Mouse (Mus musculus): ENCODE measurements around the gene Sell. TPM values are rescaled to one million over a fixed set of nuclear protein-coding genes. Genes with fewer than 3 reads are reported as not detected.

Sell gene
- polyA plus RNA-seq, 1 experiment from 2014 or later, result not detected

DNA sequence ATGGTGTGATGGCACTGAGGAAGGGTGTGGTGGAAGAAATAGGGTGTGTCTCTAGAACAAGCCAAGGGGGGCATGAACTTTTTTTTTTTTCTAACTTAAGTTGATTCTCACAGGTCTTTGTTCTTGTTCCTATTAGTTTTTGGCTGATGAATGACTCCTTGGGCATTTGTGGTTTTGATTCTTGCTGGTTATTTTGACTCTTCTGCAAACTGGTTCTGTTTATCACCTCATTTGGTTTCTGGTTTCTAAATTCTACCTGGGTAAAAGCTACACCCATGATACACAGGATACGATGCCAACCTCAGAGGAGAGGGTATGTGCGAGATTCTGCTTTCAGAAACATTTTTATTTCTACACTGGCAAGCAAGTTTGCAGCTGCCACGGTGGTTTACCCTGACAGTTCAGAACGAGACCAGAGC is 16.6 kb downstream of the Sell start:
- Histone ChIP-seq H3K9me3 (no peaks in the 10 kb centered on the region), H3K36me3 (no peaks in the 10 kb centered on the region), H3K4me3 (no peak overlapping the region), H3K27ac (no peak overlapping the region), H3K4me1 (no peaks in the 10 kb centered on the region), H3K27me3 (ENCODE audit: insufficient read depth, poor library complexity, severe bottlenecking) (no peaks in the 10 kb centered on the region)
- WGBS, result 81% methylated on average over 4 of the region's 4 CpGs
- no peak for DNase-seq (ENCODE audit: low spot score)

DNA sequence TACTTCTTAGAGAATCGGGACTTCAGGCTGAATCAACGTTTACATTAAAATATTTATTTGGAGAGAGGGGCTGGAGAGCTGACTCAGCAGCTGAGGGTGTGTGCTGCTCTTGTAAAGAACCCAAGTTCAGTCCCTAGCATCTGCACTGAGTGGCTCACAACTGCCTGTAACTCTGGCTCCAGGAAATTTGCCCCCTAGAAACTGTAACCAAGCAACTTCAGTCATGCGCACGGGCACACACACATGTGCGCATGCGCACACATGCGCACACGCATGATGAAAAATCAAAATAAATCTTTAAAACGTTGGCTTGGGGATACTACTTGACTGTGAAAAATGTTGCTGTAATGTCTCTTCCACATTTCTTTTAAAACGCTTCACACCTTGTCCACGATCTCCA is 17.3 kb downstream of the Sell start:
- Histone ChIP-seq H3K9me3 (no peaks in the 10 kb centered on the region), H3K36me3 (no peaks in the 10 kb centered on the region)
- WGBS, result 82% methylated on average over 11 of the region's 11 CpGs

DNA sequence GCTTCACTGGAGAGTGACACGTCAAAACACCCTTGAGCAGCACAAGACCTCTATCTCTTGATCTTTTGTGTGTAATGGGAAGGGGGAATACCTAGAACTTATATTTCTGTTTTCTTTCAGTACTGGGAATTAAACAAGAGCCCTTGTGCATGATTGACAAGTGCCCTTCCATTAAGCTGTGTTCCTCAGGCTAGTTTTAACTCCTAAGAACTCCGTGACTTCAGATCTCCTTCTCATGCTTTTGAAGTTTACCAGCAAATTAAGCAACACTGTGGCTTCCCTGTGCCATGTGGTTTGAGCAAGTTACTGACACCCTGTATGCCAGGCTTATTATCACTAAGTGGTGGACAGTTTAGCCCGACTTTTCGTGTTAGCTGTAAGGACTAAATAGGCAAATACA is 21.3 kb downstream of the Sell start:
- no peaks in the 10 kb centered on the region for H3K36me3 ChIP-seq
- no peaks in the 10 kb centered on the region for H3K9me3 ChIP-seq
- H3K27ac ChIP-seq, result no peak overlapping the region
- no peaks in the 10 kb centered on the region for H3K4me1 ChIP-seq
- DNase-seq (ENCODE audit: low spot score), result no peak
- H3K27me3 ChIP-seq (ENCODE audit: insufficient read depth, poor library complexity, severe bottlenecking), result no peaks in the 10 kb centered on the region
- H3K4me3 ChIP-seq, result no peak overlapping the region
- 75% methylated on average over 4 of the region's 4 CpGs for WGBS

More for the DNA sequence above, 17.3 kb downstream of the Sell start:
- H3K4me3 ChIP-seq, result no peak overlapping the region
- no peaks in the 10 kb centered on the region for H3K4me1 ChIP-seq
- H3K27ac ChIP-seq, result no peak overlapping the region
- DNase-seq (ENCODE audit: low spot score), result no peak
- no peaks in the 10 kb centered on the region for H3K27me3 ChIP-seq (ENCODE audit: insufficient read depth, poor library complexity, severe bottlenecking)

DNA sequence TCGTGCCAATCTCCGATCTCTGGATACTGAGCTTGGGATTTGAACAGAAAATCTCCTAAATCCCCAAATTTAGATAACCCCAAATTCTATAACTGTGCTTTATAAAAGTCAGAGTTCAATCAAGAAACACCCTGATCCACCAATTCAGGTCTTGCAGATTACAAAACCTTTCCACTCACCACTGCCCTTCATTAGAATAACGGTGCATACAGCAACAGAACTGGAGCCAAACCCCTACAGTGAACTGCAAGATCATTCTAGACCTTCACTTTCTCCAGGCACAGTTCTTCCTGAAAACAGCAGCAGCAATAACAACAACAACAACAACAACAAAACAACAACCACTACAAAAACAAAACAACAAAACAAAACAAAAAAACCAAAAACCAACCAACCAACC is 25.0 kb downstream of the Sell start:
- WGBS, result 78% methylated on average over 3 of the region's 3 CpGs
- Histone ChIP-seq H3K36me3 (no peaks in the 10 kb centered on the region), H3K27me3 (ENCODE audit: insufficient read depth, poor library complexity, severe bottlenecking) (no peaks in the 10 kb centered on the region), H3K9me3 (no peaks in the 10 kb centered on the region), H3K27ac (no peak overlapping the region), H3K4me3 (no peak overlapping the region), H3K4me1 (no peaks in the 10 kb centered on the region)
- no peak for DNase-seq (ENCODE audit: low spot score)

DNA sequence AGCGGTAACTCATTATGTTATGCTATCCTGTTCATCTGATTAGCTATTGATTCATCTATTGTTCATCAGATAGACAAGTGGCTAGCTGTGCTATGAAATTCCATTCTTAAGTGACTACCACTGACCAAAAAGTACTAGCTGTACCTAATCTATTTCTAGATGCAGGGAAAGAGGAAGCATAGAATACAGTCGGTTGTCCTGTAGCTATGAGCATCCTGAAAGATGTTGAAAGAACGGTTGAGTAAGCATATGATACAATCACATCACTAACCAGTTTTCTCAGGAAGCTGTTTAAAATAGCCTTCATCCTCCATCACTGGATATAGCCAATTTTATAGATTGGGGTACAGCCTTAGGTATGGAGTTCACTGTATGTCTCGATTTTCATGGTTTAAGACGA is 26.1 kb downstream of the Sell start:
- Histone ChIP-seq H3K9me3 (no peaks in the 10 kb centered on the region), H3K4me1 (no peaks in the 10 kb centered on the region), H3K36me3 (no peaks in the 10 kb centered on the region), H3K27me3 (ENCODE audit: insufficient read depth, poor library complexity, severe bottlenecking) (no peaks in the 10 kb centered on the region), H3K4me3 (no peak overlapping the region), H3K27ac (no peak overlapping the region)
- no peak for DNase-seq (ENCODE audit: low spot score)
- WGBS, result 84% methylated on average over 5 of the region's 5 CpGs

DNA sequence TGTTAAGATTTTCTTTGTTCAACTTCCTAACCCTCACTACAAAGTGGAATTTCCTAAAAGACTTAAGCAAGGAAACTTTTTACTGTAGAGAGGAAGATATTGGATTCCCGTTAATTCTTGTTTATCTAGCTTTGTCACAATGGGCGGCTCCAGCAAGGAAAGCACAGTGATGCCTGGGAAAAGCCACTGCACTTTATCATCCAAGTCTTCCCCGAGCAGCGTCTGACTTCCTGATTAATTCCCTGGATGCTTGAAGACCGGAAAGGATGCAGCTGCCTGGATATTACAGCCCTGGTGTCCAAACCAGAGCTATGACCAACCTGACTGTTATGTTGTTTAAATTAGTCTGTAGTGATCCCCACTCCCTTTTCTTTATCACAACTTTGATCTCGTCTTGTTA is 35.0 kb downstream of the Sell start:
- Histone ChIP-seq H3K36me3 (no peaks in the 10 kb centered on the region), H3K9me3 (no peaks in the 10 kb centered on the region), H3K27me3 (ENCODE audit: insufficient read depth, poor library complexity, severe bottlenecking) (no peaks in the 10 kb centered on the region), H3K4me3 (no peak overlapping the region), H3K4me1 (no peaks in the 10 kb centered on the region), H3K27ac (no peak overlapping the region)
- no peak for DNase-seq (ENCODE audit: low spot score)
- 44% methylated on average over 6 of the region's 6 CpGs for WGBS

DNA sequence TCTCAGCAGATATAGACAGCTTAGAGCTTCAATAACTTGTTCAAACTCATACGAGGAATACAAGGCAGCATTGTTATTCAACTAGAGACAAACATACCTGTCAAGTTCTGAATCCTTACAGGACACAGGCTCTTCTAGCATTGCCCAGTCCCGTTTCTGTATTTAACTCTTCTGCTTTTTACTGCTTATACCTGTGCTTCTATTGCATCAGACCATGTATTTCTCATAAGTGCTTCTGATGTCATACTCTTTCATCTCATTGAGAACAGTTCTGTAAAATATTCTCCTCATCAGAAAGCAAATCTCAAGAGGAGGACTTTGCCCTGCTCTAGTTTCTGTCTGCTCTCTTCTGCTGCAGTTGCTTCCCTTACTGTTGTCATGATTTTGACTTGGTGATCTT is 36.1 kb downstream of the Sell start:
- Histone ChIP-seq H3K27me3 (ENCODE audit: insufficient read depth, poor library complexity, severe bottlenecking) (no peaks in the 10 kb centered on the region), H3K4me3 (no peak overlapping the region), H3K27ac (no peak overlapping the region), H3K36me3 (no peaks in the 10 kb centered on the region), H3K9me3 (no peaks in the 10 kb centered on the region), H3K4me1 (no peaks in the 10 kb centered on the region)
- no peak for DNase-seq (ENCODE audit: low spot score)
- 77% methylated on average over 2 of the region's 2 CpGs for WGBS

DNA sequence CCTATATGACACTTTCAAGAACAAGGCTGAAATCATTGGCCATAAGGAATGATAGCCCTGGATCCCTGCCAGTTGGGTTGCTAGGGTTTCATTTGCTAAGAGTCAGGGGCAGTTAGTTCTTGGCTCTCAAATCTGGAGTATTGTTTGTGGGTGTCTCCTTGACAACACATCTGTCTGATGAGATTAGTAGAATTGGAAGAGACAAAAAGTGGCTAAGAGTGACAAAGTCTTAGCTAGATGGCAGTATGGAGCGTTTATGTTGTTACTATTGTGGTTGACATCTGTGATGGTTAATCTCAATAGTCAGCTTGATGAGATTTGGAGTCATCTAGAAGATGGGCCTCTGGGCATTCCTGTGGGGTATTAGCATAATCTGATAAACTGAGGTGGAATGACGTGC is 36.6 kb downstream of the Sell start:
- Histone ChIP-seq H3K4me1 (no peaks in the 10 kb centered on the region), H3K27ac (no peak overlapping the region), H3K9me3 (no peaks in the 10 kb centered on the region), H3K27me3 (ENCODE audit: insufficient read depth, poor library complexity, severe bottlenecking) (no peaks in the 10 kb centered on the region), H3K36me3 (no peaks in the 10 kb centered on the region), H3K4me3 (no peak overlapping the region)
- WGBS, result 74% methylated on average over 2 of the region's 2 CpGs
- DNase-seq (ENCODE audit: low spot score), result no peak

DNA sequence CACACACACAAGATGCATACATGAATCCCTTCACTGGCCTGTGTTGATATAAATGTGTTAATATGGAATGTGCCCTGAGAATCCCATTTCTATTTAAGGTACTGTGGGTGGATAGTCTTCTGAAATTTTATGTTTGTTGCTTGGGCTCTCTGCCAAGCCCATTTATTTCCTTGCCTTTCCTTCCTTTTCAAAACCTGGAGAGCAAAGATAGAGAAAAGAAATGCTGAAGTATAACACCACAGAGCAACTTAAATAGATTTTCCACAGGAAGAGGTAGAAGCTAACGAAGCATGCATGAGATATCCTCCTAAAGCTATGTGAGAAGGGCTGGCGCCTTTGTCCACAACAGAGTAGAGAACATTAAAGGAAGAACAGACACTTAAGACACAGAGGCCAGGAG is 48.0 kb downstream of the Sell start:
- H3K9me3 ChIP-seq, result no peaks in the 10 kb centered on the region
- no peaks in the 10 kb centered on the region for H3K27me3 ChIP-seq (ENCODE audit: insufficient read depth, poor library complexity, severe bottlenecking)
- no peak overlapping the region for H3K27ac ChIP-seq
- H3K4me3 ChIP-seq, result no peak overlapping the region
- no peaks in the 10 kb centered on the region for H3K36me3 ChIP-seq
- DNase-seq (ENCODE audit: low spot score), result no peak
- WGBS, result 63% methylated on average over 2 of the region's 2 CpGs
- no peaks in the 10 kb centered on the region for H3K4me1 ChIP-seq

DNA sequence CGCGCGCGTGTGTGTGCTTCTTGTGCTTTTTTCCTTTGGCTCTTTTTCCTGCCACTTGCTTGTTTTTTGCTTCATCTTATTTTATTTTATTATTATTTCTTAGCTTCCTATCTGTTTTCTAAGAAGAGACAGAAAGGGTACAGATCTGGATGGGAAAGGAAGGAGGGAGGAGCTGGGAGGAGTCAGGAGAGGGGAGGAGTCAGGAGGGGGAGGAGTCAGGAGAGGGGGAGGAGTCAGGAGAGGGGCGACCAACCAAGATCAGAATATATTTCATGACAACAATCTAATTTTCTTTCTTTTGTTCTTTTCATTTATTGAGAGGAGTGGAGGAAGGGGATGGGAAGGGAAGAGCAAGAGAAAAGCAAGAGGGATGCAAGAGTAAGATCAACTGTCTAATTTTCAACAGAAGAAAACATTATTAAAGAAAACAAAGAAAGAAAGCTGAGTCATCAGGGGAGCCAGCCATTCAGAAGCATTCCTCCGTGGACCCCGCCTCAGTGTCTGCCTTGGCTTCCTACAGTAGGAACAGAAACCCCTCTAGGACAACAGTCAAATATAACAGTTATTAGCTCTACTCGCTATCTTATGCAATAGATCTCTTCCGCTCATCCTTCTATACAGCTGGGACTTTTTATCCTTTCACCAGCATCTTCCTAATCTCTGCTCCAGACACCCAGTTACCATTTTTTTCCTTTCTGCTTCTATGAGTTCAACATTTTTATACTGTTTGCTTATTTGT is 49.0 kb downstream of the Sell start:
- Histone ChIP-seq H3K4me3 (no peak overlapping the region), H3K9me3 (no peaks in the 10 kb centered on the region), H3K36me3 (no peaks in the 10 kb centered on the region), H3K27ac (no peak overlapping the region), H3K4me1 (no peaks in the 10 kb centered on the region), H3K27me3 (ENCODE audit: insufficient read depth, poor library complexity, severe bottlenecking) (no peaks in the 10 kb centered on the region)
- no peak for DNase-seq (ENCODE audit: low spot score)
- WGBS, result 92% methylated on average over 9 of the region's 9 CpGs

DNA sequence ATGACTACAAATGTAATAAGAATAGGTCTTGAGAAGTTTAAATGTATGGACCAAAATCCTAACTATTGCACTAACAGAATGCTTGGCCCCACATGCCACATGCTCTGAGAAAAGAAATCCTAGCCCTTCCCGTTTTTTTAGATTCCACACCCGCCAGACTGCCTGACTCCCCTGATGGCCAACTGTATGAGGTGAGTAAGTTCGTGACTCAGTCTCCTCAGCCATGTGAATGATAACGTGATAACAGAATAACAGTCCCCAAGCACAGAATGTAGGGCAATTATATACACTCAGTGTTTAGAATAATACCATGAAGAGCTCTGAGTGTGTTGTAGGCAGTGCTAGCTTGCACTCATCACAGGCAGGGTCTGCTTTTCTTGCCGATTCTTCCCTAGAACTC is 52.5 kb downstream of the Sell start:
- Histone ChIP-seq H3K36me3 (no peaks in the 10 kb centered on the region), H3K4me3 (no peak overlapping the region), H3K27ac (no peak overlapping the region), H3K27me3 (ENCODE audit: insufficient read depth, poor library complexity, severe bottlenecking) (no peaks in the 10 kb centered on the region), H3K4me1 (no peaks in the 10 kb centered on the region), H3K9me3 (no peaks in the 10 kb centered on the region)
- DNase-seq (ENCODE audit: low spot score), result no peak
- WGBS, result 75% methylated on average over 5 of the region's 5 CpGs

DNA sequence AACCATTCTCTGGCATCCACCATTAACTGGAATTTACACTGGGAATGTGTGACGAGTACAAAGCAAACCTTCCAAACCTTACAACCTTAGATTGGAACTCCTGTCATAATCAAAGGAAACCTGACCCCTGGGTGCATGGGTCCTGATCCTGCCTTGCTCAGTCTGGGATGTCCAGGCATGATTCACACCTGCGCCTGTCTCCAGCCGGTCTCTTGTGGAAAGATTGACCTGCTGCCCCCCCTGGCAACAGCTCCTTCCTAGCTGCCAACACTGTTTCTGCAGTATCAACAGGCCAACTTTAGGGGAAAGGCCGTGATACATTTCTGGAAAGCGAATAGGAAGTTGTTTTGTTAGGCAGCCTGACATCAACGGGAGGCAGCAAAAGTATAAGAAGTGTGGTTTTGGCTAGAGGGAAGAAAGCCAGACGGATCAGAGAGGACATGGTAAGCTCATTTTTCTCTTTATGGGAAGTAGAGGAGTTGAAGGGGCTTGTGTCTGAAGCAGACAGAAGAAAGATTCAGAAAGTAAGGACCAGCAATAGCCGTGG is 53.2 kb downstream of the Sell start, which contains the start of gene Selp:
Selp (plus strand) TSS at position 318 of the 547 bp plus-strand sequence.
- Histone ChIP-seq H3K4me3 (no peak within 1 kb of the TSS), H3K27ac (no peak within 1 kb of the TSS)
- 70% methylated on average over 8 of the region's 8 CpGs for WGBS

DNA sequence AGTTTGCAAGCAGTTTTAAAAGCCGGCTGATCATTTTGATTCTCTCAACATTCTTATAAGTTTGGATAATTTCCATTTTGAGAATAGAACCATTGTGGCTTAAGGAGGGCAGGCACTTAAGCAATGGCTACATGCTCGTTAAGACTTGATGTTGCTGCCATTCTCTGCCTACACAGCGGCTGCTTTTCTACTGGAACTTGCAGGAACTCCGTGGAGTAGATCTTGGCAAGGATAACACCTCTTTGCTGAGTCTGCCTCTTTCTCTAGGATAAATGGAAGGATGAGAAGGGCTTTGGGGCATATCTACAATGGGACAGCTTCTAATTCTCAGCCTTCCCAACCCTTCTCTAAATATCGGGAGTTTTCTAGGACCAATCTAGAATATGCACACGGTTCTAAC is 53.9 kb downstream of the Sell start:
- Histone ChIP-seq H3K27me3 (ENCODE audit: insufficient read depth, poor library complexity, severe bottlenecking) (no peaks in the 10 kb centered on the region), H3K4me1 (no peaks in the 10 kb centered on the region), H3K9me3 (no peaks in the 10 kb centered on the region), H3K27ac (no peak overlapping the region), H3K4me3 (no peak overlapping the region), H3K36me3 (no peaks in the 10 kb centered on the region)
- 82% methylated on average over 6 of the region's 6 CpGs for WGBS
- no peak for DNase-seq (ENCODE audit: low spot score)

More for the DNA sequence above, 53.2 kb downstream of the Sell start, which contains the start of gene Selp:
- H3K36me3 ChIP-seq, result no peaks in the 10 kb centered on the region
- no peaks in the 10 kb centered on the region for H3K9me3 ChIP-seq
- no peak for DNase-seq (ENCODE audit: low spot score)
- no peaks in the 10 kb centered on the region for H3K27me3 ChIP-seq (ENCODE audit: insufficient read depth, poor library complexity, severe bottlenecking)
- no peaks in the 10 kb centered on the region for H3K4me1 ChIP-seq

DNA sequence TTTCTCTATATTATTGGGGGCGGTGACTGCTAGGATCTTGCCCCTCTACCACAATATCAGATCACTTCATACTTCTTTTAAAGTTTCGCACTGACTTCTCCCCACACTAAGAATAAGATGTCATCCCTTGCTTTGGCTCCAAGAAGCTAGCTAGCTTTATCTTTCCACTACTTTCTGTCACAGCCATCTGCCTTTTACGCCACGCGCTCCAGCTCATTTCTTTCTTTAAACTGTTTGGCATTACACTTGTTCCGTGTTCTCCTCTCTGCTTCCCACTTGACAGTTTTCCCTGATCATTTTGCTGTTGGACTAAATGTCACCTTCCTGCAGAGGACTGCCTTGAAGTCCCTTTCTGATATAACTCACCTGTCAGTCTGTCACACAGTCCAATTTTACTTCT is 56.1 kb downstream of the Sell start:
- Histone ChIP-seq H3K4me1 (no peaks in the 10 kb centered on the region), H3K27ac (no peak overlapping the region), H3K27me3 (ENCODE audit: insufficient read depth, poor library complexity, severe bottlenecking) (no peaks in the 10 kb centered on the region), H3K4me3 (no peak overlapping the region), H3K36me3 (no peaks in the 10 kb centered on the region), H3K9me3 (no peaks in the 10 kb centered on the region)
- DNase-seq (ENCODE audit: low spot score), result no peak
- WGBS, result 83% methylated on average over 6 of the region's 6 CpGs
